Mouse (Mus musculus): Measurements from ENCODE around the gene Prx. TPM values are rescaled to one million over a fixed set of nuclear protein-coding genes. Genes with fewer than 3 reads are reported as not detected.

The Prx gene
- total RNA-seq, 2 experiments from 2014 or later = 0.25 to 0.35 TPM

- no peak for DNase-seq (ENCODE audit: low spot score in 2 of 2)
Measured at GRCm38 (mm10) chr7:27520104-27520503, 21.0 kb downstream of the Prx start.

GRCm38 (mm10) chr7:27520599-27520998 lies 21.5 kb downstream of the Prx start:
- DNase-seq (ENCODE audit: low spot score in 2 of 2) = no peak

DNA sequence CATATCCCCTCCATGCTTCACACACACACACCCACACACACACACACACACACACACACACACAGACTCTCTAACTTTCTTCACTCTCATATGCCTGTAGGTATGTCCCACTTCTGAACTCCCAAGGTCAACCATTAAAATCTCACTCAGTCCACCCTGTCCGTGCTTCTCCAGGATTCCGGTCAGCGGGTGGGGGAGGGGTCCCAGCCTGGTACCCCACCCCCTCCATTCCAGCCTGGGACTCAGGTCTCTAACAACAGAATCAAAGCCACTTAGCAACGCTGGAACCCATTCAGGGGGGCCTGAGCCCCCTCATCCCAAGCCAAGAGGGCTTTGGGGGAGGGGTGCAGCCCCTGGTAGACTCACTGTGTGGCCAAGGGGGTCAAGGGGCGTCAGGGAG lies 23.8 kb downstream of the Prx start, which contains the start of gene Hipk4:
Gene Hipk4, plus strand, starts transcription at position 301 of the 400 bp plus-strand sequence.
- no peak for DNase-seq (ENCODE audit: low spot score in 2 of 2)

GRCm38 (mm10) chr7:27523805-27524204 lies 24.7 kb downstream of the Prx start:
- DNase-seq (ENCODE audit: low spot score in 2 of 2) = no peak

- peak; percentile 62 to 89 for DNase-seq (ENCODE audit: low spot score in 2 of 2)
Measured at GRCm38 (mm10) chr7:27526039-27526827, 27.1 kb downstream of the Prx start.

DNA sequence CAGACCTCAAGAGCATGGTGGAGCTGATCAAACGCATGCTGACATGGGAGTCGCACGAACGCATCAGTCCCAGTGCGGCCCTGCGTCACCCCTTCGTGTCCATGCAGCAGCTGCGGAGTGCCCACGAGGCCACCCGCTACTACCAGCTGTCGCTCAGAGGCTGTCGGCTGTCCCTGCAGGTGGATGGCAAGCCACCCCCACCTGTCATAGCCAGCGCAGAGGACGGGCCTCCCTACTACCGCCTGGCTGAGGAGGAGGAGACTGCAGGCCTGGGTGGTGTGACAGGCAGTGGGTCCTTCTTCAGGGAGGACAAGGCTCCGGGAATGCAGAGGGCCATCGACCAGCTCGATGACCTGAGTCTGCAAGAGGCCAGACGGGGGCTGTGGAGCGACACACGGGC lies 29.9 kb downstream of the Prx start:
- no peak for DNase-seq (ENCODE audit: low spot score in 2 of 2)

- no peak for DNase-seq (ENCODE audit: low spot score in 2 of 2)
Measured at GRCm38 (mm10) chr7:27530937-27531336, 31.8 kb downstream of the Prx start.

DNA sequence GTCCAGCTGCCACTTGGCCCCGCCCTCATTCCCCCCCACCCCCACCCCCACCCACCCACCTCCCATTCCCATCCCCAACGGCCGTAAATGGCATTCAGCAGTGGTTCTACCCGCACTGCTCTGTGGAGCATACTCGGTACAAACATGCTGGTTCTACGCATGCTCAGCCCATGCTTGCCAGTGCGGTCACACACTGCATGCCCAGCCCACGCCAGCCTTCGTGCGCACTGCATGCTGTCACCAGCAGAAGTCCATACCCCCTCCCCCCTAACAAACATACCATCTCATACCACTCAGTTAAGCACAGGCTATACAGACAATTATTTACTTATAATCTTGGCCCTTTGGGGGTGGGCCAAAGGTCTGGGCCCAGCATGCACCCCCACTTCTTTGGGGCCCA lies 32.6 kb downstream of the Prx start:
- peak in 1 of 2 experiments; percentile 53 for DNase-seq (ENCODE audit: low spot score in 2 of 2)

GRCm38 (mm10) chr7:27532480-27533050 lies 33.4 kb downstream of the Prx start:
- DNase-seq (ENCODE audit: low spot score in 2 of 2) = no peak

- no peak for DNase-seq (ENCODE audit: low spot score in 2 of 2)
Measured at GRCm38 (mm10) chr7:27535386-27535785, 36.3 kb downstream of the Prx start.

GRCm38 (mm10) chr7:27536618-27537017 lies 37.5 kb downstream of the Prx start:
- no peak for DNase-seq (ENCODE audit: low spot score in 2 of 2)

DNA sequence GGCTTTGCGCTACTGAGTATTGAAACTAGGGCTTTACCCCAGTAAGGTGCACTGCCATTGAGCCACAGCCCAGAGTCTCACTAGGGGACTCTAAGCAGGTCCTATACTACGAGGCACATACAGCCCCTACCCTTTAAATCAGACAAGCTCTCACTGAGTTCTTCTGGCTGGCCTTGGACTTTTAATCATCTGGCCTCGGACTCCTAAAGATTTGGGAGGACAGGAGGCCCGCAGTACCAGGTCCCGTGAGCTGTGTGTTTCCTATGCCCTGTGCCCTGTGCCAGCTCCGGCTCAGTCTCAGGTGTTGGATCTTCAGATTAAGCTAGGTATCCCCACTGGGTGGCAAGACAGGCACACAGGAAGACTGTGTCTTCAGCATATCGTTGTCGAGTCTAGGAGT lies 38.9 kb downstream of the Prx start:
- no peak for DNase-seq (ENCODE audit: low spot score in 2 of 2)

DNA sequence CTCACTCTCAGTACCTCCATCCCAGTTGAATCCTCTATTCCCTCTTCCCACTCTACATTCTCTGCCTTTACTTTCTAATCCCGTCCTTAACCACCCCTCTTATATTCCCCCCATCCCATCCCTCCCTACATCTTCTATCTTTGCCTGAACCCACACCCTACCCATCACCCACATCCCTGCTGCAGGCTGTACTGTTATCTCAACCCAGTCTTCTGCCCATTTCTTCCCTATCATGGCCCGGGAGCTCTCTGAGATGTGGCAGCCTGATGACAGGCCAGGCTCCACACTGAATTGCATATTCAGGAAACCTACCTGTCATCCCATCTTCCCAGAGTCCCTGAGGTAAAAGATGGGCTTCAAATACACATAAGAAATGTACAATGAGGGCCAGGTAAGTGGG lies 39.7 kb downstream of the Prx start:
- no peak for DNase-seq (ENCODE audit: low spot score in 2 of 2)

- no peak for DNase-seq (ENCODE audit: low spot score in 2 of 2)
Measured at GRCm38 (mm10) chr7:27540521-27540920, 41.4 kb downstream of the Prx start.

- DNase-seq (ENCODE audit: low spot score in 2 of 2) = no peak
Measured at GRCm38 (mm10) chr7:27540935-27541334, 41.8 kb downstream of the Prx start.

GRCm38 (mm10) chr7:27541431-27541830 lies 42.3 kb downstream of the Prx start:
- DNase-seq (ENCODE audit: low spot score in 2 of 2) = peak; percentile 87 to 92

GRCm38 (mm10) chr7:27541922-27542321 lies 42.8 kb downstream of the Prx start:
- DNase-seq (ENCODE audit: low spot score in 2 of 2) = no peak

- DNase-seq (ENCODE audit: low spot score in 2 of 2) = peak; percentile 90 to 92
Measured at GRCm38 (mm10) chr7:27542392-27543033, 43.4 kb downstream of the Prx start.

- DNase-seq (ENCODE audit: low spot score in 2 of 2) = no peak
Measured at GRCm38 (mm10) chr7:27543065-27543464, 43.9 kb downstream of the Prx start.

DNA sequence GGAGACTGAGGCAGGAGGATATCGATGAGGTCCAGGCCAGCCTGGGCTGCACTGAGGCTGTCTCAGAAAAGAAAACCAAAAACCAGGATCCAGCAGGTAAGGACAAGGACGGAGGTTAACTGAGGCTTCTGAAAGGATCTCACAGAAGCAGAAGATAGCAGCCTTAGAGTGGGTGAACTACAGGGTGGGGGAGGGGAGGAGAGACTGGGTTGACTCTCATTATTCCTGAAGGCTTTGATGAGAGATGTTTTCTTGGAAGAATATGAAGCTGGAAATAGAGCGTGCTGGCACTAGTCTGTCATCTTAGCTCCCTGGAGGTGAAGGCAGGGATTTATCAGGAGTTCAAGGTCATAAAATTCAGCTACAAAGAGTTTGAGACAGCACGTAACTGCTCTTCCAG lies 44.7 kb downstream of the Prx start:
- no peak for DNase-seq (ENCODE audit: low spot score in 2 of 2)

GRCm38 (mm10) chr7:27544675-27545370 lies 45.7 kb downstream of the Prx start:
- DNase-seq (ENCODE audit: low spot score in 2 of 2) = no peak

GRCm38 (mm10) chr7:27549597-27549996 lies 50.5 kb downstream of the Prx start:
- no peak for DNase-seq (ENCODE audit: low spot score in 2 of 2)

All from layer of hippocampus, adult 18-20 months (tissue).